Comparison of ENCODE assay signal across 11 mouse cellular contexts in the genomic region with DNA sequence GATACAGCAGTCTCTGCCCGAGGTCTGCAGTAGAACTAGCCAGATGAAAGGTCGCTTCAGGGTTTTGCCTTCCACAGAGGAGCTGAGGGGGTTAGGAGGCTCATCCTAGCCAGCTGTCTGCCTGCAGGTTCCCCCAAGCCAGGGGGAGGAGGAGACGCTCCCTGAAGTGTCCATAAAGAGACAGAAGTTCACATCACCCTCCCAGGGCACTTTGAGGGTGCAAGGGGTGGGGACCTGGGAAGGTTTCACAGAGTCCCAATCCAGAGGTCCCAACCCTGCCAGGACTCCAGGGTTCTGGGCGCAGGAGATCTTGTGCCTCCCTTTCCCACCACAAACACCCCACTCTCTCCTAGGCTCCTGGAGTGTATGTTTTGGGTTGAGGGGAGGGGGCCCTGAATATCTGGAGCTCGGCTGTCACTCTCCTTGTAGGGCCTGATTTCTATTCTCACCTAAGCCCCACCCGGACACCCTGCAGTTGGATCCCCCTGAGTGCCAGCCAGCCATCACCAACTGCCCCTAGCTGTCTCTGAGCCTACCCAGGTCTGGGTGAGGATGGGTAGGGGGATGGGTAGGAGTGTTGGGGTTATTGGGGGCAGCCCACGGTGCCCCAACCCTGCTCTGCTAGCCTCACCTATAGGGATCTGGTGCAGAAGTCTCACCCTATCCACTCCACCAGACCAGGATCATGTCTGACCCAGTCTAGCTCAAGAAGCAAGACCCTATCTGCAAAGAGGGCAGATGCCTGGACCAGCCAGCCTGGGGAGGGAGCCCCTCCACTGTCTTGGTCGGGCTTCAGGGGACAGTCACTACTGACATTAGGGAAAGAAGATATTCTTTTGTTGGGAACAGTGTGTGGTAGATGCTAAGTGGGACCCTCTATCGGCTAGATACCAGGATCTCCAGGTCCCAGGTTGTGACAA. TPM values are rescaled to one million over a fixed set of nuclear protein-coding genes. Genes with fewer than 3 reads are reported as not detected.
DNase-seq lines count a peak whose midpoint lies in the region; ATAC-seq and TF ChIP-seq lines count a peak whose summit lies in the region.
"Had no signal": no experiment of that assay in that cellular context is flagged by ENCODE, and none has a peak within 500 bp of the region (broad histone marks: within the 10 kb centered on the region; RNA-seq: fewer than 3 reads in every experiment).

No protein-coding gene starts in this region.

- H3K27me3 ChIP-seq in heart, embryonic 10.5 days (ENCODE audit: insufficient read depth, poor library complexity, severe bottlenecking), result no peaks in the 10 kb centered on the region
- no peaks in the 10 kb centered on the region for H3K27me3 ChIP-seq in liver, postnatal 0 days (ENCODE audit: insufficient read depth, low read length)
- no peaks in the 10 kb centered on the region for H3K27me3 ChIP-seq in liver, embryonic 12.5 days (replicated peaks)
- H3K27me3 ChIP-seq in ES-Bruce4 (ENCODE audit: control insufficient read depth, insufficient read depth, low read length, poor library complexity, severe bottlenecking), result no peaks in the 10 kb centered on the region
- H3K27me3 ChIP-seq: liver, embryonic 15.5 days had no signal

- H3K36me3 ChIP-seq in heart, embryonic 10.5 days, result peaks cover 27% of the 10 kb centered on the region
- peaks cover 13% of the 10 kb centered on the region for H3K36me3 ChIP-seq in liver, postnatal 0 days (replicated peaks; ENCODE audit: insufficient read depth, low read length)
- no peaks in the 10 kb centered on the region for H3K36me3 ChIP-seq in liver, embryonic 12.5 days
- no peaks in the 10 kb centered on the region for H3K36me3 ChIP-seq in ES-Bruce4 (ENCODE audit: control insufficient read depth, insufficient read depth, low read length, poor library complexity, severe bottlenecking)

- ATAC-seq in liver, postnatal 0 days, result no peak
- ATAC-seq in liver, embryonic 12.5 days, result no peak
- 0 out of 2 replicates have a peak, but pooled peaks have one; percentile 53 for ATAC-seq in erythroblast, adult 5-6 weeks (replicated peaks; ENCODE audit: low FRiP score, poor library complexity, severe bottlenecking)

- peak overlapping the region; percentile 77 for H3K27ac ChIP-seq in heart, embryonic 10.5 days
- H3K27ac ChIP-seq in liver, postnatal 0 days (ENCODE audit: low read depth), result peak overlapping the region; percentile 39; the same call in 1 of the 2 replicates
- H3K27ac ChIP-seq in liver, embryonic 12.5 days, result no peak overlapping the region
- H3K27ac ChIP-seq in ES-Bruce4 (ENCODE audit: insufficient read depth, low read length), result 0 out of 2 replicates have a peak overlapping the region, but pooled peaks have one; percentile 89
- H3K27ac ChIP-seq: liver, embryonic 15.5 days had no signal

- no peak for TF ChIP-seq CTCF in liver, postnatal 0 days (IDR thresholded peaks at IDR 0.05; ENCODE audit: low read depth)
- TF ChIP-seq CTCF in ES-Bruce4 (IDR thresholded peaks at IDR 0.05; ENCODE audit: low read depth, low read length), result no peak

- no peak for TF ChIP-seq POLR2A in ES-Bruce4 (IDR thresholded peaks at IDR 0.05; ENCODE audit: insufficient read depth, low read length)

- H3K9ac ChIP-seq in liver, postnatal 0 days (replicated peaks), result no peak overlapping the region
- no peak overlapping the region for H3K9ac ChIP-seq in liver, embryonic 12.5 days
- no peak overlapping the region for H3K9ac ChIP-seq in ES-Bruce4 (ENCODE audit: low read depth, poor library complexity, severe bottlenecking)
- H3K9ac ChIP-seq: liver, embryonic 15.5 days had no signal

- H3K9me3 ChIP-seq in heart, embryonic 10.5 days, result no peaks in the 10 kb centered on the region
- no peaks in the 10 kb centered on the region for H3K9me3 ChIP-seq in liver, postnatal 0 days (ENCODE audit: low read length)
- H3K9me3 ChIP-seq in liver, embryonic 12.5 days (replicated peaks), result no peaks in the 10 kb centered on the region
- H3K9me3 ChIP-seq in ES-Bruce4 (replicated peaks; ENCODE audit: control insufficient read depth, insufficient read depth, low read length, poor library complexity, severe bottlenecking), result no peaks in the 10 kb centered on the region
- H3K9me3 ChIP-seq: liver, embryonic 15.5 days had no signal

- no peak overlapping the region for H3K4me2 ChIP-seq in liver, postnatal 0 days (ENCODE audit: low read depth, low read length)
- no peak overlapping the region for H3K4me2 ChIP-seq in liver, embryonic 12.5 days
- H3K4me2 ChIP-seq: liver, embryonic 15.5 days had no signal

- no peak for TF ChIP-seq EP300 in liver, postnatal 0 days (IDR thresholded peaks at IDR 0.05; ENCODE audit: low read depth)
- TF ChIP-seq EP300 in ES-Bruce4 (IDR thresholded peaks at IDR 0.05; ENCODE audit: insufficient read depth, low read depth, low read length), result no peak

- intact Hi-C loops in heart, postnatal 14 days (cut with DNase I), result loop anchor here (1.0 kb wide), 1 partner anchor 61 kb away; no protein-coding TSS in a partner anchor
- intact Hi-C loops in left cerebral cortex, postnatal 14 days (cut with DNase I), result no loop called here

- no peak for DNase-seq in heart, embryonic 10.5 days (ENCODE audit: low spot score)
- DNase-seq in heart, postnatal 14 days, result no peak
- DNase-seq in liver, postnatal 0 days, result no peak
- DNase-seq in left cerebral cortex, postnatal 14 days (ENCODE audit: low spot score in 2 of 2), result no peak
- DNase-seq: heart, adult 18-20 months; lung, postnatal 36 days had no signal

- H3K4me3 ChIP-seq in heart, embryonic 10.5 days, result no peak overlapping the region
- no peak overlapping the region for H3K4me3 ChIP-seq in liver, postnatal 0 days (ENCODE audit: low read depth, low read length)
- no peak overlapping the region for H3K4me3 ChIP-seq in liver, embryonic 12.5 days
- no peak overlapping the region for H3K4me3 ChIP-seq in ES-Bruce4 (ENCODE audit: low read depth, low read length)
- H3K4me3 ChIP-seq: liver, embryonic 15.5 days had no signal

- peaks cover 49% of the 10 kb centered on the region for H3K4me1 ChIP-seq in heart, embryonic 10.5 days
- H3K4me1 ChIP-seq in liver, postnatal 0 days (ENCODE audit: insufficient read depth), result peaks cover 40% of the 10 kb centered on the region
- H3K4me1 ChIP-seq in liver, embryonic 12.5 days, result peaks cover 39% of the 10 kb centered on the region
- H3K4me1 ChIP-seq in ES-Bruce4 (ENCODE audit: control insufficient read depth, insufficient read depth, low read length), result peaks cover 25% of the 10 kb centered on the region

- 36% methylated on average over 9 of the region's 9 CpGs for WGBS in heart, embryonic 10.5 days
- 59% methylated on average over 9 of the region's 9 CpGs for WGBS in liver, postnatal 0 days (ENCODE audit: insufficient replicate concordance)
- 55% methylated on average over 9 of the region's 9 CpGs for WGBS in liver, embryonic 12.5 days (ENCODE audit: insufficient replicate concordance)

RNA-seq across cellular contexts. Expression of gene Cd300a, which starts 15.4 kb away (rescaled TPM):
- polyA plus RNA-seq in heart, embryonic 10.5 days (2016; fragmentation: Nextera tagmentation; extraction: Ambion mirVana), result 0.46 and 0.62 TPM in 2 replicates
- total RNA-seq in heart, postnatal 14 days (2021), result 1 to 10 TPM in 1 of 2 experiments, under 1 TPM in 1; 1.00 to 1.2 TPM
- polyA plus RNA-seq in liver, postnatal 0 days (2015; fragmentation: Nextera tagmentation; extraction: Ambion mirVana), result 7.7 and 9.7 TPM in 2 replicates
- polyA plus RNA-seq in liver, embryonic 12.5 days (2016; fragmentation: Nextera tagmentation; extraction: Ambion mirVana), result 3.7 and 4.6 TPM in 2 replicates
- 0.78 and 2.3 TPM in 2 replicates for polyA plus RNA-seq in ES-Bruce4 (2011; ENCODE audit: insufficient read depth, insufficient read length, low read depth, missing spikeins)
- total RNA-seq in erythroblast, adult 5-6 weeks (2015; ENCODE audit: low replicate concordance), result 3.8 and 4.8 TPM in 2 replicates
- total RNA-seq in erythroblast, adult 5-6 weeks (2017; ENCODE audit: low replicate concordance), result 3.7 and 7.1 TPM in 2 replicates
- under 1 TPM; 0.51 to 0.68 TPM for total RNA-seq in left cerebral cortex, postnatal 14 days (2021)

RNA-seq across cellular contexts. Expression of gene Gprc5c, which starts 23.5 kb away (rescaled TPM):
- polyA plus RNA-seq in heart, embryonic 10.5 days (2016; fragmentation: Nextera tagmentation; extraction: Ambion mirVana), result 36.6 and 46.3 TPM in 2 replicates
- total RNA-seq in heart, postnatal 14 days (2021), result 10 to 100 TPM in 1 of 2 experiments, 1 to 10 TPM in 1; 7.4 to 10.7 TPM
- 23.2 and 24.9 TPM in 2 replicates for polyA plus RNA-seq in liver, postnatal 0 days (2015; fragmentation: Nextera tagmentation; extraction: Ambion mirVana)
- polyA plus RNA-seq in liver, embryonic 12.5 days (2016; fragmentation: Nextera tagmentation; extraction: Ambion mirVana), result 14.3 TPM in 2 replicates
- polyA plus RNA-seq in ES-Bruce4 (2011; ENCODE audit: insufficient read depth, insufficient read length, low read depth, missing spikeins), result 48.8 and 57.0 TPM in 2 replicates
- total RNA-seq in erythroblast, adult 5-6 weeks (2015; ENCODE audit: low replicate concordance), result 0.77 TPM in 1 of 2 replicates, not detected in the other
- total RNA-seq in erythroblast, adult 5-6 weeks (2017; ENCODE audit: low replicate concordance), result 0.09 TPM in 1 of 2 replicates, not detected in the other
- 1 to 10 TPM; 4.0 to 4.6 TPM for total RNA-seq in left cerebral cortex, postnatal 14 days (2021)

RNA-seq across cellular contexts. Expression of gene Cd300lb, which starts 59.7 kb away (rescaled TPM):
- 0.48 and 1.0 TPM in 2 replicates for polyA plus RNA-seq in heart, embryonic 10.5 days (2016; fragmentation: Nextera tagmentation; extraction: Ambion mirVana)
- total RNA-seq in heart, postnatal 14 days (2021), result under 1 TPM; 0.65 to 0.78 TPM
- polyA plus RNA-seq in liver, postnatal 0 days (2015; fragmentation: Nextera tagmentation; extraction: Ambion mirVana), result 1.8 and 2.5 TPM in 2 replicates
- 0.39 and 0.67 TPM in 2 replicates for polyA plus RNA-seq in liver, embryonic 12.5 days (2016; fragmentation: Nextera tagmentation; extraction: Ambion mirVana)
- not detected in 2 replicates for polyA plus RNA-seq in ES-Bruce4 (2011; ENCODE audit: insufficient read depth, insufficient read length, low read depth, missing spikeins)
- 9.2 and 20.9 TPM in 2 replicates for total RNA-seq in erythroblast, adult 5-6 weeks (2015; ENCODE audit: low replicate concordance)
- 9.6 and 14.8 TPM in 2 replicates for total RNA-seq in erythroblast, adult 5-6 weeks (2017; ENCODE audit: low replicate concordance)
- total RNA-seq in left cerebral cortex, postnatal 14 days (2021), result not detected
- total RNA-seq: left cerebral cortex, postnatal 36 days had no signal
